Mouse (Mus musculus) heart, postnatal 0 days (tissue): ENCODE measurements around the gene Tmem235.

Source experiments
- CTCF ChIP-seq: IDR thresholded peaks from 2 replicates; pipeline ENCODE4 v1.5.1; 2016; ENCODE audit warnings: antibody characterized with exemption, control low read depth, low read depth
- EP300 ChIP-seq: IDR thresholded peaks from 2 replicates; pipeline ENCODE4 v1.6.1; 2016; ENCODE audit warnings: antibody characterized with exemption, low read depth

DNA sequence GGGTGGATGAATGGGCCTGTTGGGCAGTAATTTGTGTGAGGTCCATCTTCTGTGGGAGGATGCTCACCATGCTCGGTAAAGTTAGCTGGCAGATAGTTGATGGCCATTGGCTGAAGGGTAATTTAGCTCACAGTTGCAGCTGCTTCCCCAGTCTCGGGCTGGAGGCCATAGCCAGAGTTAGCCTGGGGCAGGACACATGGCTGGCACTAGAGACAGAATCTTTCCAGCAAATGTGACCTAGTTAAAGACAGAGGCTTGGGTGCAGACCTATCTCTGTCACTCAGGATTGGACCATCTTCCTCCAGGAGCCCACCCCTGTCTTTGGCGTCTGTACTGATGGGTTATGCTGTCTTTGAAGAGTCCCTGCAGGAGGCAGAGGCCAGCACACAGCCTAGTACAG is 2.2 kb upstream of the Tmem235 start:
- TF ChIP-seq CTCF (no peak), EP300 (no peak)
